12 mouse cellular contexts compared by ENCODE assay signal in the genomic region with DNA sequence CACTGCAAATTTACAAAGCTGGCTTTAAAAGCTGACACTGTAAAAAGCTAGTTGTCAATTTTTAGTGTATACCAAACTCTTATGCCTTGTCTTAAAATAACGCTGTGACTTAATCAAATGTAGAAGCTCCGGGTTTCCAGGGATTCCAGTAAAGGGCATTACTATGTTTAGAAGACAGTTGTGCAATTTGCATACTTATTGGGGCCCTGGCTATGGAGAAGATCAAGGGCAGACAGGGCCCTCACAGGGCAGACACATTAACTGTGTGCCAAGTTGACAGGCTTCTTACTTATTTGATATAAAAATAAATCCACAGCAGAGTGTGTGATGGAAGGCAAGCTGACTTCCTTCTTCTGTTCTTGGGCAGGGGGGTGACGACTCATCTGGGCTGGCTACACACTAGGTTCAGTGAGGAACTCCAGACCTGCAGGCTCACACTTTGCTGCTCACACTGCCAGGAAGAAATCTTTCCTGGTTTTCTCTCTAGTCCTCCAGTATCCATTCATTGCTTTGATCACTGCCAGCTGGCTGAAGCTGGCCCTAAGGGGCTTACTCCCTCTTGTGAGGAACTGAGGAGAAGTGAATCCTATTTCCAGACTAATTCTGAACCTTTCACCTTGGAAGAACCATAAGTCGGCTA.
A peak's percentile ranks its signal among the peaks of the same experiment; 100 is the strongest.
DNase-seq lines count a peak whose midpoint lies in the region; ATAC-seq and TF ChIP-seq lines count a peak whose summit lies in the region.
"Had no signal": no experiment of that assay in that cellular context is flagged by ENCODE, and none has a peak within 500 bp of the region (broad histone marks: within the 10 kb centered on the region; RNA-seq: fewer than 3 reads in every experiment).

No protein-coding gene starts in this region.

- TF ChIP-seq POLR2A in liver, adult 2 months (IDR thresholded peaks at IDR 0.05; ENCODE audit: extremely low read depth, insufficient read depth, low read length) = no peak

- H3K9ac ChIP-seq in forebrain, postnatal 0 days = no peak overlapping the region
- H3K9ac ChIP-seq in forebrain, embryonic 14.5 days (ENCODE audit: low read length) = no peak overlapping the region
- no peak overlapping the region for H3K9ac ChIP-seq in liver, adult 2 months (ENCODE audit: low read depth, low read length)
- no peak overlapping the region for H3K9ac ChIP-seq in neural tube, embryonic 15.5 days (replicated peaks)
- H3K9ac ChIP-seq: kidney, embryonic 15.5 days; liver, embryonic 13.5 days had no signal

- no peak for DNase-seq in forebrain, postnatal 0 days
- DNase-seq in forebrain, embryonic 14.5 days (ENCODE audit: low spot score) = no peak
- DNase-seq in liver, adult 2 months (ENCODE audit: extremely low read depth, low read depth, low spot score) = peak; percentile 32
- DNase-seq in liver = no peak
- no peak for DNase-seq in yolk sac, embryonic 10.5 days (ENCODE audit: low spot score)
- no peak for DNase-seq in thymus, postnatal 10 days (ENCODE audit: low spot score in 2 of 2)
- DNase-seq: liver, embryonic 13.5 days had no signal

- ATAC-seq in forebrain, postnatal 0 days = no peak
- ATAC-seq in forebrain, embryonic 14.5 days = no peak
- ATAC-seq in neural tube, embryonic 15.5 days (ENCODE audit: low FRiP score) = no peak

- no peak overlapping the region for H3K4me3 ChIP-seq in forebrain, postnatal 0 days (ENCODE audit: low read depth, low read length)
- H3K4me3 ChIP-seq in forebrain, embryonic 14.5 days (ENCODE audit: low read depth, low read length) = no peak overlapping the region
- H3K4me3 ChIP-seq in liver, adult 2 months (ENCODE audit: insufficient read depth, low read depth, low read length) = no peak overlapping the region
- H3K4me3 ChIP-seq in brown adipose tissue, adult 24 weeks (ENCODE audit: insufficient read depth, low read depth, low read length) = peak overlapping the region; percentile 48
- no peak overlapping the region for H3K4me3 ChIP-seq in neural tube, embryonic 15.5 days (replicated peaks)
- H3K4me3 ChIP-seq: forebrain, embryonic 10.5 days; kidney, embryonic 15.5 days; liver, embryonic 13.5 days; megakaryocyte, embryonic 14.5 days had no signal

- H3K27me3 ChIP-seq in forebrain, postnatal 0 days (ENCODE audit: insufficient read depth, low read length) = no peaks in the 10 kb centered on the region
- H3K27me3 ChIP-seq in forebrain, embryonic 14.5 days (replicated peaks; ENCODE audit: control insufficient read depth, insufficient read depth, low read length) = no peaks in the 10 kb centered on the region
- no peaks in the 10 kb centered on the region for H3K27me3 ChIP-seq in liver, adult 2 months (ENCODE audit: control insufficient read depth, insufficient read depth, low read length)
- no peaks in the 10 kb centered on the region for H3K27me3 ChIP-seq in neural tube, embryonic 15.5 days (replicated peaks)
- H3K27me3 ChIP-seq: liver, embryonic 13.5 days; megakaryocyte, embryonic 14.5 days had no signal

- no peak overlapping the region for H3K4me2 ChIP-seq in forebrain, postnatal 0 days (ENCODE audit: low read depth)
- no peak overlapping the region for H3K4me2 ChIP-seq in forebrain, embryonic 14.5 days (ENCODE audit: low read length)
- H3K4me2 ChIP-seq in neural tube, embryonic 15.5 days = no peak overlapping the region
- H3K4me2 ChIP-seq: kidney, embryonic 15.5 days; liver, embryonic 13.5 days had no signal

- no peak for TF ChIP-seq CTCF in forebrain, postnatal 0 days (IDR thresholded peaks at IDR 0.05; ENCODE audit: low read depth)
- TF ChIP-seq CTCF in liver, adult 2 months (IDR thresholded peaks at IDR 0.05; ENCODE audit: low read depth, low read length) = no peak

- H3K27ac ChIP-seq in forebrain, postnatal 0 days (ENCODE audit: low read depth, low read length) = 0 out of 2 replicates have a peak overlapping the region, but pooled peaks have one; percentile 2
- H3K27ac ChIP-seq in forebrain, embryonic 14.5 days (ENCODE audit: low read depth, low read length) = no peak overlapping the region
- no peak overlapping the region for H3K27ac ChIP-seq in liver, adult 2 months (replicated peaks; ENCODE audit: insufficient read depth, low read depth, low read length)
- H3K27ac ChIP-seq in brown adipose tissue, adult 24 weeks (replicated peaks; ENCODE audit: low read depth, low read length) = peak overlapping the region; percentile 91
- 0 out of 2 replicates have a peak overlapping the region, but pooled peaks have one; percentile 42 for H3K27ac ChIP-seq in neural tube, embryonic 15.5 days (replicated peaks)
- H3K27ac ChIP-seq: forebrain, embryonic 10.5 days; kidney, embryonic 15.5 days; liver, embryonic 13.5 days had no signal

- no peaks in the 10 kb centered on the region for H3K4me1 ChIP-seq in forebrain, postnatal 0 days (ENCODE audit: insufficient read depth)
- no peaks in the 10 kb centered on the region for H3K4me1 ChIP-seq in forebrain, embryonic 14.5 days (ENCODE audit: control insufficient read depth, insufficient read depth, low read length)
- peaks cover 7% of the 10 kb centered on the region for H3K4me1 ChIP-seq in liver, adult 2 months (ENCODE audit: control insufficient read depth, insufficient read depth, low read length)
- H3K4me1 ChIP-seq in brown adipose tissue, adult 24 weeks (ENCODE audit: control insufficient read depth, insufficient read depth, insufficient read length, low read length) = peaks cover 11% of the 10 kb centered on the region; the same call in 1 of the 2 replicates
- peaks cover 16% of the 10 kb centered on the region for H3K4me1 ChIP-seq in neural tube, embryonic 15.5 days
- H3K4me1 ChIP-seq: megakaryocyte, embryonic 14.5 days had no signal

- no peaks in the 10 kb centered on the region for H3K79me2 ChIP-seq in liver, adult 2 months (ENCODE audit: control insufficient read depth, insufficient read depth, low read length)

- WGBS in forebrain, postnatal 0 days = 35% methylated on average over 4 of the region's 4 CpGs
- WGBS in forebrain, embryonic 14.5 days = 43% methylated on average over 4 of the region's 4 CpGs
- WGBS in liver, adult 2 months = 44% methylated on average over 4 of the region's 4 CpGs
- WGBS in neural tube, embryonic 15.5 days = 46% methylated on average over 4 of the region's 4 CpGs

- H3K36me3 ChIP-seq in forebrain, postnatal 0 days (ENCODE audit: insufficient read depth) = no peaks in the 10 kb centered on the region
- no peaks in the 10 kb centered on the region for H3K36me3 ChIP-seq in forebrain, embryonic 14.5 days (ENCODE audit: control insufficient read depth, insufficient read depth, low read length)
- no peaks in the 10 kb centered on the region for H3K36me3 ChIP-seq in liver, adult 2 months (ENCODE audit: control insufficient read depth, insufficient read depth, low read length)
- no peaks in the 10 kb centered on the region for H3K36me3 ChIP-seq in neural tube, embryonic 15.5 days
- H3K36me3 ChIP-seq: forebrain, embryonic 10.5 days; kidney, embryonic 15.5 days; liver, embryonic 13.5 days had no signal

- no peaks in the 10 kb centered on the region for H3K9me3 ChIP-seq in forebrain, postnatal 0 days (ENCODE audit: low read length)
- no peaks in the 10 kb centered on the region for H3K9me3 ChIP-seq in forebrain, embryonic 14.5 days (replicated peaks; ENCODE audit: control insufficient read depth, low read length)
- H3K9me3 ChIP-seq in neural tube, embryonic 15.5 days (replicated peaks) = no peaks in the 10 kb centered on the region
- H3K9me3 ChIP-seq: forebrain, embryonic 10.5 days; kidney, embryonic 15.5 days; liver, embryonic 13.5 days; megakaryocyte, embryonic 14.5 days had no signal

Comparison
In these comparisons a context has a peak if more than half of its experiments do, and no peak if none do; other contexts are left out.
1. H3K27ac ChIP-seq: peak in forebrain, postnatal 0 days (single experiment), brown adipose tissue, adult 24 weeks (single experiment) and neural tube, embryonic 15.5 days (single experiment); none in forebrain, embryonic 14.5 days (single experiment) and liver, adult 2 months (single experiment).